Mouse (Mus musculus) fibroblast of lung, adult 2 months (primary cell): ENCODE measurements around the gene Dbt.
"Not testable (repeated sequence)": the region's sequence is repeated elsewhere in the genome, so short reads cannot be mapped to it uniquely, and the experiment has no call there.

Experiments used
- DNase-seq: peaks from one replicate; pipeline ENCODE4 v3.0.0-alpha.2; 2011; ENCODE audit warnings: low read depth

Dbt gene

DNA sequence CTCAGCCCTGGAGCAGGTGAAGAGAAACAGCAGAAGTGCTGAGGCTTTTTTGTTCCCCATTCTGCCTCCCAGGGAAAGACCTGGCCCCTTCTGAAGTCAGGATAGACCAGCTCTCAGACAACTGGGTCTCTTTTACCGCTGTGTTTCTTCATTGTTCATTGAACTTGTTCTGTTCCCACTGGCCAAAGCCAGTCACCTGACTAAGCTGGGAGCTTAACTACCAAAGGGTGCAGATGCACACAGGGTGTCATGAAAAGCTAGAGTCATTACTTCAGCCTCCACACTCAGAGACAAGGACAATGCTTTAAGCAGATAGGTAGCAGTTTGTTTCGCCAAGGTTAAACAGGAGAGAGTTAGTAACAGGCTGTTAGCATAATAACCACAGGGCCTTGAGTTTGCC is 29.2 kb downstream of the Dbt start:
- DNase-seq = no peak

DNA sequence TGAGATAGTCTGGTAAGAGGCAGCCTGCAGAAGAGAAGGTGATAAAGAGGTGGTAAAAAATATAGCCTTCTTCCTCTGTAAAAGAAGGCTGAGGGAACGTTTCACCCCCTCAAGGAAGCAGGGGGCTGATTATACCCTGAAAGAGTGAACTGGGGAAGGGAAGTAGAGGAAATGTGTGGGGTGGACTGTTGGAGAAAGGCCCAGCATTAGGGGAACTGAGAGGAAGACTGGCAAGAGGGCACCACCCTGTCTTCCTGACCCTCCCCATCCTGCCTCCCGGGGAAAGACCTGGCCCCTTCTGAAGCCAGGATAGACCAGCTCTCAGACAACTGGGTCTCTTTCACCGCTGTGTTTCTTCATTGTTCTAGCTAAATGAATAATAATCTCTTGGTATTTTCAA is 29.7 kb downstream of the Dbt start:
- DNase-seq = no peak

DNA sequence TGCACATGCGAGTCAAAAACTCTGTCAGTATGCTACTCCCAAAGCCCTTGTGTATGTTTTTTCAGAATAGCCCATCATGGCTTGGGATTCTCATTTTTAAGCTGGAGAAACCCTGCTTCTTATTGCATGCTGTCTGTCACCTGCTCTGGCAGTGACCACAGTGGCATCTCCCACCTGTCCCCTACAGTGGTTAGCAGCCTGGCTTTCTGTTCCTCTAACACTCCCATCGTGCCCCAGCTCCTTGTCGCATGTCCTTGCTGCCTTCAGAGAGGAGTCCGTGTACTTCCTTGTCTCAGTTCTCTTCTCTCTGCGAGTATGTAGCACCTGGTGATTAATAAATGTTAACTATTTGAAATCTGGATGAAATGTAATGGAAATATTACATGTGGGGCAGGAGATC is 34.6 kb downstream of the Dbt start:
- no peak for DNase-seq

DNA sequence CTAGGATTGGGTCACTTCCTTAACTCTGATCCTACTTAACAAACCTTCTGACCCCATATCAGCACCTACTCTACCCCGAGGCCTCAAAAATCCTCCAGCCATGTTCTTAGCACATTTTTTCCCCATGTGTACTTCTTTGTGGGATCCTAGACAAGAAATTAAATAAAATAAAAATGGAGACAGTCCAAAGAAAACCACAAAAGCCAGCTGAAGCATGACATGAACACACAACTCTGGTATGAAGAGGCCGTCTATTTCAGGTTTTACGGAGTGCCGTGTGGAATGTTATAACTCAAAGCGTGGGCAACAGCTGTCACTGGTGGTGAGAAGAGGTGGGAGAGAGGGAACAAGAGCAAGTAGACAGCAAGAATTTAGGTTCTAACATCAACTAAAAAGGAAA is 38.5 kb downstream of the Dbt start:
- DNase-seq = peak; percentile 55

DNA sequence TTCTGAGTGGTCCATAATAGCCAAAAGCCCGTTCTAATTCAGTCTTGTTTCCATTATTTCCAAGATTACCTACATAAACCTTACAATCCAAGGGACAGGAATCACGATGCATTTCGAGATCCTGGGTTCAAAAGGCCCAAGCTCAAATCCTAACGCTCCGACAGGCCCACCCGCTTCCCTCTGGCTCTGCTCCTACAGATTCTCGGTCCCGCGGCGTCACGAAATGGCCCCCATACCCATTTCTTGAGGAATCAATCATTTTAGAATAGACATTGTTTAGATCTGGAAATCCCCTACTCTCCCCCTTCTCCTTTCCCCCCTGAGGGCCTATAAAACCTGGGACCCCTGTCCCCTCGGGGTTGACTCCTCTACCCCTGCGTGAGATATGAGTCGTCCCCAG is 48.4 kb downstream of the Dbt start:
- DNase-seq = not testable (repeated sequence)

DNA sequence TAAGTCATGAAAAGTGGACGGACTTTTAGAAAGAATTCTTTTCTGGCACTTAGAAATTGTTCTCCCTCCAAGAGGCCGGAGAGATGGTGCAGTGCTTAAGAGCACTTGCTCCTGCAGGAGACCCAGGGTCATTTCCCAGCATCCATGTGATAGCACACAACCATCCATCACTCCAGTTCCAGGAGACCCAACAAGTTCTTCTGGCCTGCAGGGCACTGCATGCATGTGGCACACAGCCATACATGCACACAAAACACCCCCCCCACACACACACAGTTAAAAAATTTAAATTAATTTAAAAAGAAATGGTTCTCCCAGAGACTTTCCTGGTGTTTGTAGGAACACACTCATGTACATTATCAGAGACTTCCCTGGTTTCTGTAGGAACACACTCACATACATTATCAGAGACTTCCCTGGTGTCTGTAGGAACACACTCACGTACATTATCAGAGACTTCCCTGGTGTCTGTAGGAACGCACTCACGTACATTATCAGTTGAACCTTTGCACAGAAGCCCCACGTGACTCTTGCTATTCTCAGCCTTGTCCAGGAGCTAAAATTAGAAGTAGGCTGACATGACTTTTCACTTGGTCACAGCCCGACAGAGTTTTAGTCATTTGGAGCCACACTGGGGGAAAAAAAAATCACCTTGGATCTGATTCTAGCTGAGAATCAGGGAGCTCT is 49.7 kb downstream of the Dbt start, which contains the start of gene Lrrc39:
Gene Lrrc39, plus strand, starts transcription at position 566 of the 687 bp plus-strand sequence.
- no peak for DNase-seq

DNA sequence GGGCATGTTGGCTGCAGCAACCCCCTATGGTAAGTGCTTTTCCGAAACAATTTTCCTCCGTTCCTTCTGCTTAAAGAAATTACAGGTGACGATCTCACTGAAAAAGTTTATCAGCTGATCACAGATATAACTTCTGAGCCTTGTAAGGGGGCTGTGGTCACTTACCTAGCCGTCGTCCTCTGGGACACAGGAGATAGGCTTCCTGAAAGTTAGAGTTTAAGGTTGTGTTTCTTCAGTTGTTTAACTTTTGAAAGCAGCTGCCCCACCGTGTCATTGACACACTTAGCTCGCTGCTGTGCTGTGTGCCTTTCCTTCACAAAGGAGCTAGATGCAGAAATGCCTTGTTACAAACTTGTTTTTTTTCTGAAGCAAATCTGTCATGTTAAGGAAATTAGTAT is 50.2 kb downstream of the Dbt start:
- DNase-seq = no peak

DNA sequence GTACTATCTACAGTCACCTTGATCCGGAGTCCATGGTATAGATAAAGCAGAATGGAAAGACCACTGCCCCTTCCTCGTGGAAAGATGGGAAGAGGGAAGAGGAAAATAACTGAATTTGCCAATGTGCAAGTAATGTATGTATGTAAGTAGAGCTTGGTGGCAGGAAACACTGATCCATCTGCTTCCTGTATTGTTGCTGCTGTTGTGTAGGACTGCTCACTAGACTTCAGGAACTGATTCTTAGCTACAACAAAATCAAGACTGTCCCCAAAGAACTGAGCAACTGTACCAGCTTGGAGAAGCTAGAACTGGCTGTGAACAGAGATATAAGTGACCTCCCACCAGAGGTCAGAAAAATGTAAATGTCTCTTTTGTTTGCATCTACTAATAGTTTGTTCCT is 57.8 kb downstream of the Dbt start:
- DNase-seq = no peak

DNA sequence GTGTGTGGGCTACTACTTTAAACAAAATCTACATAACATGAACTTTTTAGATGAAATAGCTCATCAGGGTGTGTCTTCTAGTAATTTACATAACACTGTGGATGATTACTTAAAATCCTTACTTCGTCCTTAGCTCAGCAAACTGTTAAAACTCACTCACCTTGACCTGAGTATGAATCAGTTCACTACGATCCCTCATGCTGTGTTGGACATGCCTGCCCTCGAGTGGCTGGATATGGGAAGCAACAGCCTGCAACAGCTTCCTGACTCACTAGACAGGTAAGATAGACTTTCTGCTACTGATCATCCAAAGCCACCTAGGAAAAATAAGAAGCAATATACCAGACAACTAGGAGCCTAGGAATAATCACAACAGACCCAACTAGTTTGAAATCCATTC is 64.4 kb downstream of the Dbt start:
- no peak for DNase-seq

DNA sequence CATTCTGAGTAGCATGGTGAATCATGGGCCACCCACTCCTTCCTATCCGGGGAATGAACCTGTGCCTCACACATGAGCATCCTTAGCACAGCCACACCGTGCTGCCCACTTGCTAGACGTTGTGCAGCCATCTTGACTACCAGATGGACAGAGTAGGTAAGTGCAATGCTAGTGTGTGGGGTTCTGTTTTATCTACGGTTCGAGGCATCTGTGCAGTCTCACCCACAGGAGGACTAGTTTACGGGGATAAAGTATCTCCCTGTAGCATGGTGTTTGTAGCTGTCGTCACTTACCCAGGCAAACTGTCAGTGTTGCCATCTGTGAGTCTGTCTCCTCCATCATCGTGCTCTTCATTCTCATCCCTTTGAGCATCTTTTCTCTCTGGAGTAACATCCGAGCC is 69.3 kb downstream of the Dbt start:
- no peak for DNase-seq

DNA sequence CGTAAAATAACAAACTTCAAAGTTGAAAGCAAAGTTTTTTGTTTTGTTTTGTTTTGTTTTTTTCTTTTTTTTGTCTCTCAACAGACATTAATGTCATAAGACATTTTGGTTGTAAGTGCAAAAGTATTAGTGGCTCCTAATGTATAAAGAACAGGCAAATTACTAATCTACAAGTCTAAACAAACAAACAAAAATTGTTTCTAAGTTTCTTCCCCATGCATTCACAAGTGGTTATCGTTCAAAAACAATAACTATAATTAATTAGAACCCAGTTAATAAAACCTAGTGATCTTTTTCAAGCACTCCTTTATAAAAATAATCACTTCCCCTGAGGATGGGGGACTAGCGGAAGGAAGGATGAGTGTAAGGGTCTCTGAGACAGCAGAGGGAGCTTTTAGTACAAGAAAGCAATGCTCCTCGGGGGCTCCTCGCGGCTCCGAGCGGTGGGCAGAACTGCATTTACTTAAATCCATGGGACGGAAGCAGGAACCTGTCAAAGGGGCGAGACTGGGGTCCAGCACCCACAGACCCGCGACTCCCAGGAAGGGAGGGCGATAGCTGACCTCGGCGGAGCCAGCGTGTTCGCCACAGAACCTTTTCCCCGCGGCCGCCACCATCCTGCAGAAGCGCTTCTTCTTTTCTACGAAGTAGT is 81.3 kb downstream of the Dbt start:
- DNase-seq = no peak

DNA sequence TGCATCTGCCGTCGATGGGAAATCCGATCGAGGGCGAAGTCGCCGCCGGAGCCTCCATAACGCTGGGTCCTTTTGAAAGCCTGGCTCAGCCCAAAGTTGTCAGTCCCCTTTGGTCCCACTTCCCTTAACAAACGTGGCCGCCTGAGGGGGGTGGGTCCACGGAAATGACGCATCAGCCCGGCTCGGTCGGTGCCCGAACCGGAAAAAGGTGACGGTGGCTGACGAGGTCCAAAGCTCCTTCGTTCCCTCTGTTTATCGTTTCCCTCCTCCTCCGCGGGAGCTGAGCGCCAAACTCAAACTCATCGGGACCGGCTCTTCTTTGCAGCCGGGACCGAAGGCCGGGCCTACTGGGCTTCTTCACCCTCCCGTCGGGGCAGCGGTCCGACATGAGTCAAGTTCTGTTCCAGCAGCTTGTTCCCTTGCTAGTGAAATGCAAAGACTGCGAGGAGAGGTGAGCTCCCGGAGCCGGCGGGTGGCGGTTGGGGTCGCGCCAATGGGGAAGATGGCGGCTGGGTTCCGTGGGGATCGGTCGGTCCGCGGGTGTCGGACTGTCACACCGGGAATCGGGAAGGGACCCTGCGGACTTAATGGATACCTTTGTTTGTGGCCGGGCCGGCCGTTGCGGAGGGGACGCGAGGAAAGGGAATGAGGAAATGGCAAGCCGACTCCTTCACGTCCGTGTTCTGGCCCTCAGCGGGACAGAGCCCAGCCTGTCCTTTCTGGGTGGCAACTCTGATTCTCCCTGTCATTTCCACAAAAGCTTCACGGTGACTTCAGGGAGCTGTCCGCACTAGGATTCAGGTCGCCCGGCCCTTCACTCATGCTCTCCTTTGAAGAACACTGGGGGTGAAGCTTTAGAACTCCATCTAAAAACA is 82.1 kb downstream of the Dbt start, which contains the start of gene Sass6:
Gene Sass6, plus strand, starts transcription at position 255 of the 875 bp plus-strand sequence.
- DNase-seq = peak; percentile 91

DNA sequence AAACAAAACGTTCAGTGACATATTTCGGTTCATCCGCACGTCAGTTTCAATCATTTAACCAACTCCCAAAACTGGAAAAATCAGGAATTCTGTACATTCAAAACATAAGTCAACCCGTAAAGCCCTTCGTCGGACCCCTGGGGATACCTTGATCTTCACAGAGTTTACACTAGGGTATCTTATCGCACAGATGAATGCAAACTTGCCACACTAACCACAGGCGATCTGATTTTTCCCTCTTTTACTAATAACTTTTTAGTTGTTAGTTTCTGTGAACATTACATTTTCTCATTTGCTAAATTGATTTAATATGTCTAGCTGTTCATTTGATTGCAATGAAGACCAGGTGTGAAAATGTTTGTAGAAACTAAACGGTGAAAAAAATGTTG is 82.7 kb downstream of the Dbt start:
- DNase-seq = no peak
